Mouse (Mus musculus) macrophage (primary cell): ENCODE results near the gene Tmppe. TPM values are rescaled to one million over a fixed set of nuclear protein-coding genes. Genes with fewer than 3 reads are reported as not detected.
"Not testable (repeated sequence)": the region's sequence is repeated elsewhere in the genome, so short reads cannot be mapped to it uniquely, and the experiment has no call there.

ENCODE experiments used
- H3K27ac ChIP-seq: fragments of 350-480 bp; formaldehyde crosslinking; 2 replicates; pipeline ENCODE4 v1.9.0; 2021
- H3K36me3 ChIP-seq: fragments of 350-480 bp; formaldehyde crosslinking; 2 replicates; pipeline ENCODE4 v1.9.0; 2021; ENCODE audit errors: inconsistent target
- H3K4me3 ChIP-seq: fragments of 350-480 bp; formaldehyde crosslinking; 2 replicates; pipeline ENCODE4 v1.9.0; 2021; ENCODE audit errors: inconsistent target
- H3K79me2 ChIP-seq: fragments of 350-480 bp; formaldehyde crosslinking; 2 replicates; pipeline ENCODE4 v1.9.0; 2021; ENCODE audit errors: inconsistent target
- WGBS: methylation state at CpG from one replicate; pipeline ENCODE4 v1.1.7; 2026; ENCODE audit warnings: inconsistent platforms; ENCODE audit not compliant: missing documents; 5-methylcytosine and 5-hydroxymethylcytosine counted together
- polyA plus RNA-seq: library from polyadenylated mRNA; stranded (reverse); fragments of 250-400 nt; gene quantifications from 3 replicates; pipeline ENCODE4 v1.2.4, GENCODE M21; 2018; ENCODE audit warnings: inconsistent platforms

Gene Tmppe
- polyA plus RNA-seq, 1 experiment from 2014 or later = 6.0 TPM

GRCm38 (mm10) chr9:114388288-114388687, 12.6 kb upstream of the Tmppe start:
- peaks cover 12% of the 10 kb centered on the region; the same call in 1 of the 2 replicates for H3K36me3 ChIP-seq
- 91% methylated on average over 8 of the region's 8 CpGs for WGBS
- no peak overlapping the region for H3K4me3 ChIP-seq
- H3K79me2 ChIP-seq = peaks cover 30% of the 10 kb centered on the region; the same call in 1 of the 2 replicates
- no peak overlapping the region for H3K27ac ChIP-seq

GRCm38 (mm10) chr9:114388701-114389370, 12.1 kb upstream of the Tmppe start:
- WGBS = 81% methylated on average over 3 of the region's 3 CpGs
- H3K4me3 ChIP-seq = no peak overlapping the region
- peaks cover 30% of the 10 kb centered on the region; the same call in 1 of the 2 replicates for H3K79me2 ChIP-seq
- H3K27ac ChIP-seq = no peak overlapping the region
- peaks cover 10% of the 10 kb centered on the region; the same call in 1 of the 2 replicates for H3K36me3 ChIP-seq

GRCm38 (mm10) chr9:114389371-114389904, 11.5 kb upstream of the Tmppe start:
- WGBS = 80% methylated on average over 8 of the region's 8 CpGs
- Histone ChIP-seq H3K79me2 (peaks cover 30% of the 10 kb centered on the region; the same call in 1 of the 2 replicates), H3K4me3 (peak overlapping the region; percentile 26), H3K27ac (no peak overlapping the region), H3K36me3 (0 out of 2 replicates have a peak, but pooled peaks cover 4% of the 10 kb centered on the region)

GRCm38 (mm10) chr9:114389905-114390748, 10.8 kb upstream of the Tmppe start, which contains the start of gene Crtap:
Gene Crtap, minus strand, starts transcription at chr9:114390675.
- Histone ChIP-seq H3K36me3 (no peaks in the 10 kb centered on the region), H3K4me3 (peak within 1 kb of the TSS; percentile 44), H3K27ac (peak within 1 kb of the TSS; percentile 24; the same call in 1 of the 2 replicates), H3K79me2 (peaks cover 30% of the 10 kb centered on the region; the same call in 1 of the 2 replicates)
- WGBS = 2% methylated on average over 93 of the region's 96 CpGs

GRCm38 (mm10) chr9:114390749-114391075, 10.2 kb upstream of the Tmppe start:
- under 1% methylated on average over 10 of the region's 10 CpGs for WGBS
- Histone ChIP-seq H3K36me3 (no peaks in the 10 kb centered on the region), H3K79me2 (peaks cover 30% of the 10 kb centered on the region; the same call in 1 of the 2 replicates), H3K4me3 (peak overlapping the region; percentile 44), H3K27ac (peak overlapping the region; percentile 24; the same call in 1 of the 2 replicates)

GRCm38 (mm10) chr9:114394136-114394535, 6.8 kb upstream of the Tmppe start:
- H3K36me3 ChIP-seq, H3K4me3 ChIP-seq, H3K79me2 ChIP-seq: not testable (repeated sequence)
- WGBS = 82% methylated on average over 6 of the region's 6 CpGs
- peak overlapping the region; percentile 61 for H3K27ac ChIP-seq

DNA sequence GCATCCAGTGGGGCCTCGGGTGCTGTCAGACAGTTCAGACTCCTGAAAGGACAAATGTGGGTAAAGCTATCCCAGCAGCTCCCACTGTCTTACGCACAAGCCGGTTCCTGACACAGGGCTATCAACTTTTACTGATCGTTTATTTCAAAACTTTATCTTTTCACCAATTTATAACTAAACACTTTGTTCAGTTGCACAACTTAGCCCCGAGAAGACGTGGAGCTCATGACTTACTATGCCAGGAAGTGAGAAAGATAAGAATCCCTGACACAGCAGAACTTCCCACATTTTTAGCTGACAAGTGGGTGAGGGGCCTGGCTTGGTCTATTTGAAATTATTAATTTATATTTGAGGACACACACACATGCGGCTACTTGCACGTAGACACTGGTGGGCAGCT, 6.2 kb upstream of the Tmppe start:
- Histone ChIP-seq H3K79me2 (peaks cover 2% of the 10 kb centered on the region; the same call in 1 of the 2 replicates), H3K4me3 (no peak overlapping the region), H3K27ac (peak overlapping the region; percentile 61), H3K36me3 (no peaks in the 10 kb centered on the region)
- WGBS = 46% methylated on average over 8 of the region's 8 CpGs

- WGBS = 85% methylated on average over 4 of the region's 4 CpGs
- Histone ChIP-seq H3K4me3 (no peak overlapping the region), H3K79me2 (no peaks in the 10 kb centered on the region)
Observed at GRCm38 (mm10) chr9:114395258-114395657, 5.6 kb upstream of the Tmppe start.

DNA sequence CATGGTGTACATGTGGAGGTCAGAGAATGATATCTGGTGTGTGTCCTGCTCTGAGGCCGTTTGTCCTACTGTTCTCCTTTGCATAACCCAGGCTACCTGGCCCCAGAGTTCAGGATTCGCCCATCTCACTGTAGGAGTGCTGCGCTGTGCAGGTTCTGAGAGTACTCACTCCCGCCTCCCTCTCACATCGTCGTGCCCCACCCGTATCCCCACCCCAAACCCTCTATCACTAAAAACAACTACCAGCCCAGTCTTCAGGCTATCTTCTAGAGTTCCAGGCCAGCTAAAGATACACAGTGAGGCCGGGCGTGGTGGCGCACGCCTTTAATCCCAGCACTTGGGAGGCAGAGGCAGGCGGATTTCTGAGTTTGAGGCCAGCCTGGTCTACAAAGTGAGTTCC, 1.2 kb upstream of the Tmppe start:
- no peak overlapping the region for H3K4me3 ChIP-seq

More at GRCm38 (mm10) chr9:114395258-114395657, 5.6 kb upstream of the Tmppe start:
- Histone ChIP-seq H3K27ac (peak overlapping the region; percentile 61), H3K36me3 (no peaks in the 10 kb centered on the region)

GRCm38 (mm10) chr9:114400588-114400948, 337 bp upstream of the Tmppe start:
- Histone ChIP-seq H3K36me3 (peaks cover 19% of the 10 kb centered on the region), H3K79me2 (peaks cover 43% of the 10 kb centered on the region), H3K27ac (peak overlapping the region; percentile 83), H3K4me3 (peak overlapping the region; percentile 80)
- WGBS = 5% methylated on average over 5 of the region's 5 CpGs

More for the DNA sequence above, 1.2 kb upstream of the Tmppe start:
- 96% methylated on average over 8 of the region's 12 CpGs for WGBS
- Histone ChIP-seq H3K79me2 (peaks cover 34% of the 10 kb centered on the region), H3K27ac (no peak overlapping the region), H3K36me3 (peaks cover 10% of the 10 kb centered on the region; the same call in 1 of the 2 replicates)

- Histone ChIP-seq H3K36me3 (peaks cover 30% of the 10 kb centered on the region), H3K27ac (peak overlapping the region; percentile 83)
Observed at GRCm38 (mm10) chr9:114401685-114402080, 778 bp downstream of the Tmppe start.

DNA sequence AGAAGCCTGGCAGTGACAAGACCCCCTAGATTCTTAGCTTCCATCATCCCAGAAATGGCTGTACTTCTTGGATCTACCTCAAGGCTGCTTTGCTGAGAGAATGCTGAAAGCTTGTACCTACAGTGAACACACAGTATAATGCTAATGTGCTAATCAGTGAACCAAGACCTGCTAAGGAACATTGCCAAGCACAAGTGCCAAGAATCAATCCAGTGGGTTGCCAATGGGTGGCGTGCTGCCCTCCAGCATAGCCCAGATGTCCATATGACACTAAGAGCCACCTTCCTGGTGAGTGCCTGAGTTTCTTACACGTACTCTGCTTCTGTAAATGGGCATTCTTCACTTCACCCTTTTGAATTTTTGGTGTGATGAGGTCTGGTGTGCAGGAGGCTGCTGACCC, 6.8 kb downstream of the Tmppe start:
- peaks cover 82% of the 10 kb centered on the region for H3K79me2 ChIP-seq
- H3K4me3 ChIP-seq = no peak overlapping the region
- no peak overlapping the region for H3K27ac ChIP-seq
- WGBS = 97% methylated on average over 2 of the region's 2 CpGs
- peaks cover 74% of the 10 kb centered on the region for H3K36me3 ChIP-seq

More at GRCm38 (mm10) chr9:114401685-114402080, 778 bp downstream of the Tmppe start:
- WGBS = 3% methylated on average over 16 of the region's 16 CpGs
- Histone ChIP-seq H3K4me3 (peak overlapping the region; percentile 80), H3K79me2 (peaks cover 54% of the 10 kb centered on the region)

- H3K79me2 ChIP-seq = peaks cover 55% of the 10 kb centered on the region
- 97% methylated on average over 11 of the region's 11 CpGs for WGBS
- H3K27ac ChIP-seq = no peak overlapping the region
- no peak overlapping the region for H3K4me3 ChIP-seq
- peaks cover 62% of the 10 kb centered on the region for H3K36me3 ChIP-seq
Observed at GRCm38 (mm10) chr9:114410313-114410862, 9.5 kb downstream of the Tmppe start.

DNA sequence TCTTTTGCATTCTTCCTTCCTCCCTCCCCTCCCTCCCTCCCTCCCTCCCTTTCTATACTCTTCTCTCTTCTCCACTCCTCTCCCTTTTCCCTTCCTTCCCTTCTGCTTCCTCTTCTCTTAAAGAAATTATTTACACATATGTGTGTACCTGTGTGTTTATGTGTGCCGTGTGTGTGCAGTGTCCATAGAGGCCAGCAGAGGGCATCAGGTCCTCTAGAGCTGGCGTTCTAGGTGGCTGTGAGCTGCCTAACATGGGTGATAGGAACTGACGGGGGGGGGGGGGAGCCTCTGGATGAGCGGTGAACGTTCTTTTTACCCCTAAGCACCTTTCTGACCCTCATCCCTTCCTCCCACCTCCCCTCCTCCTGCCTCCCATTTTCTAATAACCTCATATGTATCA, 10.4 kb downstream of the Tmppe start:
- Histone ChIP-seq H3K79me2 (peaks cover 46% of the 10 kb centered on the region), H3K4me3 (no peak overlapping the region), H3K27ac (no peak overlapping the region), H3K36me3 (peaks cover 53% of the 10 kb centered on the region)
- WGBS = 100% methylated on average over 1 of the region's 5 CpGs
